Mouse (Mus musculus) liver, embryonic 14.5 days (tissue): Measurements from ENCODE around the gene Focad.

Source experiments
- CTCF ChIP-seq: IDR thresholded peaks from 2 replicates; pipeline ENCODE4 v1.5.1; 2016; ENCODE audit warnings: antibody characterized with exemption, low read depth, control low read depth
- EP300 ChIP-seq: IDR thresholded peaks from 2 replicates; pipeline ENCODE4 v1.6.1; 2016; ENCODE audit warnings: antibody characterized with exemption, low read depth

DNA sequence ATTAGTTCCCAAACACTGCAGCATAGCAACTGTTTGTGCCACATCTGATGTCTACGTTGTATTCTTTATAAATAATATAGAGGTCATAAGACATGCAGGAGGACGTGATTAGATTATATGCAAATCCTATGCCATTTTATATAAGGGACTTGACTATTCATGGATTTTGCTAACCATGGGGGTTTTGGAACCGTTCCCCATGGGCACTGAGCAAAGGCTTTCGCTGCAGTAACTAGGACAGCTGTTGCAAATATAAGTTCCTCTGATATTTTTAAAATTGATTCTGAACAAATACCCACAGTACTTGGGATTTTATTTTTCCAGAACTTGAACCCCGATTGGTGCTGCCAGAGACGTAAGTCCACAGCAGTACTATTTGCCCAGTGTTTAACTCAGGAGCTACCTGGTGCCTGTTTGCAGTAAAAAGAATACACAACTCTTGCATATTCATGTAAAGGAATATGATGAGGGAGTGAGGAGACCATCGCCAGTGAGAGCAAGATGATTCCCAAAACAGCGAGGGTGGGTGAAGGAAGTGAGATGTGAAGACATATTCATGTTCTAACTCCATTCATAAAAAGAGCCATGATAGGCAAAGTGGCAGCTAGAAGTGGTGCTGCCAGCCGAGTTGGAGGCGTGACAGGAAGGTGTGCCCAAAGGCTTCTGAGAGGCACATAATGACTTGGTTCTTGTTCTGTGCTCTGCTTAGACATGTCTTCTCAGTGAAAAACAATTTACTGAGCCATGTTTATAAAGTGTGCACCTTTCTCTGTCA, 214.1 kb downstream of the Focad start:
- TF ChIP-seq EP300, result no peak
- TF ChIP-seq CTCF, result no peak
